Mouse (Mus musculus) cerebellum, adult 2 months (tissue): Measurements from ENCODE around the gene Olfr1199. TPM values are rescaled to one million over a fixed set of nuclear protein-coding genes. Genes with fewer than 3 reads are reported as not detected.

Source experiments
- DNase-seq, 2 experiments: peaks; one replicate each; pipeline ENCODE4 v3.0.0; 2021
- H3K27ac ChIP-seq: fragments of 200-500 bp; 2 replicates; pipeline ENCODE4 v1.5.1; 2012; ENCODE audit warnings: low read length, control low read depth, inconsistent platforms; ENCODE audit not compliant: insufficient read depth
- H3K27me3 ChIP-seq: fragments of 200-500 bp; 2 replicates; pipeline ENCODE4 v1.6.1; 2012; ENCODE audit warnings: inconsistent platforms, mild to moderate bottlenecking, low read length, moderate library complexity; ENCODE audit not compliant: control insufficient read depth, insufficient read depth
- H3K4me1 ChIP-seq: fragments of 200-500 bp; 2 replicates; pipeline ENCODE4 v1.6.1; 2011; ENCODE audit warnings: low read length; ENCODE audit not compliant: control insufficient read depth, insufficient read depth
- H3K4me3 ChIP-seq: fragments of 200-500 bp; replicated peaks from 2 replicates; pipeline ENCODE3; 2011; ENCODE audit warnings: mild to moderate bottlenecking, low read depth, low read length, control low read depth; ENCODE audit not compliant: insufficient read depth
- CTCF ChIP-seq: fragments of 200-500 bp; IDR thresholded peaks from 2 replicates; pipeline ENCODE4 v1.5.1; 2011; ENCODE audit warnings: low read depth, mild to moderate bottlenecking, control low read depth, low read length, moderate library complexity, borderline replicate concordance; ENCODE audit not compliant: insufficient read depth
- POLR2A ChIP-seq: fragments of 200-500 bp; IDR thresholded peaks from 2 replicates; pipeline ENCODE4 v1.6.1; 2011; ENCODE audit warnings: low read length, control low read depth, borderline replicate concordance; ENCODE audit not compliant: insufficient read depth
- WGBS: fragments of 180-500 bp; shearing (Covaris S2); methylation state at CpG from one replicate; pipeline ENCODE4 v1.1.7; 2018; 5-methylcytosine and 5-hydroxymethylcytosine counted together
- polyA plus RNA-seq: library from polyadenylated mRNA; depleted of rRNA; stranded (reverse); fragments of >200 nt; gene quantifications from 2 replicates; pipeline ENCODE4 v1.2.3, GENCODE M21; 2012; rRNA removed

Gene Olfr1199
- not detected in 2 replicates for polyA plus RNA-seq

DNA sequence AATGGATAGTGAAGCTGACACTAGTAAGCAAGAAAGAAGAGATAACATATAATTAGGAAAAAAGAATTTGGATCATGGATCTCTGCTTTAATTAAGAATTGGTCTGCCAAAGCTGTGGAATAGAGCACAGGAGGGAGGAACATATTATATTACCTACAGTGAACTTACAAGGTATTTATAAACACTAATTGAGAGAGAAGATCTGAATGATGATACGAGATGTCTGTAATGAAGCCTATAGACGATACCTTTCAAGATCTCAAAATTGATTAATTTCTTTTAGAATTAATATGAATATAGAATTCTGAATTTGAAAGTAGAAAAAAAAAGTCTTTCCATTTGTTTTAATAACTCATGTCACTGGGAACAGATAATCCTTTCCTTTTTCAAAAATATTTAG is at the start of gene Olfr1199:
Gene Olfr1199 (minus strand): TSS at position 101 of the 400 bp plus-strand sequence.
- Histone ChIP-seq H3K4me1 (no peaks in the 10 kb centered on the region), H3K4me3 (no peak within 1 kb of the TSS), H3K27me3 (no peaks in the 10 kb centered on the region), H3K27ac (no peak within 1 kb of the TSS)
- TF ChIP-seq CTCF (no peak), POLR2A (no peak)
- DNase-seq = no peak
- 91% methylated on average over 2 of the region's 2 CpGs for WGBS

- 56% methylated on average over 6 of the region's 6 CpGs for WGBS
- H3K4me3 ChIP-seq = no peak within 1 kb of the TSS
- H3K4me1 ChIP-seq = no peaks in the 10 kb centered on the region
- TF ChIP-seq CTCF (no peak), POLR2A (no peak)
- H3K27me3 ChIP-seq = no peaks in the 10 kb centered on the region
- DNase-seq = no peak
- H3K27ac ChIP-seq = no peak within 1 kb of the TSS
Observed at GRCm38 (mm10) chr2:88792736-88793135, 32.5 kb upstream of the Olfr1199 start, which contains the start of gene Olfr1201. Gene Olfr1201, plus strand, starts transcription at chr2:88793036.

DNA sequence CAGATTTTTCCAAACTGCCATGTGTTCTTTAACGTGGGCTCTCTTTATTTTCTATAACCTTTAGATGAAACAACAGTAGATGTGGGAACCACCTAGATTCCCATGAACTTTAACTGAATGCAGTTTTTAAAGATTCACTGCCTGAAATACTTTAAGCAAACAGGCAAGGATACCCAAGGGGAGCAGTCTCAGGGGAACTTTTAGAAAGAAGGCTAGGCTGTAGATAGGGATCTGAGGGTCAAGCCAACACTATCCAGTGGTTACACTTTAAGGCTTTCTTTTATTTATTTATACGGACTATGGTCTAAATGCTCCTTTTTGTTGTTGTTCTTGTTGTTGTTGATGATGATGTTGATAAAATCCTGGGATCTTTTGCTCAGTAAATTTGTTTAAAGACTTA is 10.1 kb upstream of the Olfr1199 start, which contains the start of gene Olfr1200:
Gene Olfr1200 (minus strand): TSS at position 101 of the 400 bp plus-strand sequence.
- no peaks in the 10 kb centered on the region for H3K27me3 ChIP-seq
- WGBS = 78% methylated on average over 2 of the region's 2 CpGs
- TF ChIP-seq POLR2A (no peak), CTCF (no peak)
- no peak for DNase-seq
- no peaks in the 10 kb centered on the region for H3K4me1 ChIP-seq
- no peak within 1 kb of the TSS for H3K4me3 ChIP-seq
- H3K27ac ChIP-seq = no peak within 1 kb of the TSS

GRCm38 (mm10) chr2:88751270-88751669 is 9.0 kb downstream of the Olfr1199 start, which contains the start of gene Olfr1198:
Gene Olfr1198, minus strand, starts transcription at chr2:88751370.
- 97% methylated on average over 2 of the region's 2 CpGs for WGBS
- DNase-seq = no peak
- TF ChIP-seq POLR2A (no peak), CTCF (no peak)
- H3K4me1 ChIP-seq = no peaks in the 10 kb centered on the region
- no peak within 1 kb of the TSS for H3K27ac ChIP-seq
- no peak within 1 kb of the TSS for H3K4me3 ChIP-seq
- no peaks in the 10 kb centered on the region for H3K27me3 ChIP-seq

GRCm38 (mm10) chr2:88743379-88743778 is 16.9 kb downstream of the Olfr1199 start:
- Histone ChIP-seq H3K4me1 (no peaks in the 10 kb centered on the region), H3K27ac (no peak overlapping the region), H3K4me3 (no peak overlapping the region), H3K27me3 (no peaks in the 10 kb centered on the region)
- WGBS = 71% methylated on average over 3 of the region's 3 CpGs
- DNase-seq = no peak
- TF ChIP-seq POLR2A (no peak), CTCF (no peak)

- no peak within 1 kb of the TSS for H3K27ac ChIP-seq
- WGBS = 89% methylated on average over 1 of the region's 1 CpGs
- no peak within 1 kb of the TSS for H3K4me3 ChIP-seq
- H3K27me3 ChIP-seq = no peaks in the 10 kb centered on the region
- DNase-seq = no peak
- TF ChIP-seq CTCF (no peak), POLR2A (no peak)
- no peaks in the 10 kb centered on the region for H3K4me1 ChIP-seq
Observed at GRCm38 (mm10) chr2:88732266-88732665, 28.0 kb downstream of the Olfr1199 start, which contains the start of gene Olfr1197. Gene Olfr1197, minus strand, starts transcription at chr2:88732366.

DNA sequence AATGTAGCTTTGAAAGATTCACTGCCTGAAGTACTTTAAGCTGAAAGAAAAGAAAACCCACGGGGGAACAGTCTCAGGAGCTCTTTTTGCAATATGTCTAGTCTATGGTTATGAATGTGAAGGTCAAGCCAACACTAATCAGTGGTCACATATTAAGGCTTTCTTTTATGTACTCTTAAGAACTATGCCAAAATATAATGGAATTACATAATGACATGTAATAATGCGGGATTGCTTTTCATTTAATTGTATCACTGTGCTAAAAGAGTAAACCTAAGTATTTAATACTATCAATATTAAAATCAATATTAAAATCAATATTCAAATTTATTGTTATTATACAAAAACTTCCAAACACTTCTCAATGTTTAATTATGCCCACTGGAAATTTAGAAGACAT is 55.8 kb downstream of the Olfr1199 start, which contains the start of gene Olfr1196:
Gene Olfr1196 (minus strand): TSS at position 101 of the 400 bp plus-strand sequence.
- Histone ChIP-seq H3K4me3 (no peak within 1 kb of the TSS), H3K4me1 (no peaks in the 10 kb centered on the region), H3K27me3 (no peaks in the 10 kb centered on the region), H3K27ac (no peak within 1 kb of the TSS)
- no peak for DNase-seq
- 84% methylated on average over 2 of the region's 2 CpGs for WGBS
- TF ChIP-seq POLR2A (no peak), CTCF (no peak)

Other genes with a start within 250 kb of the Olfr1199 start
- gene Olfr1186, start 241.9 kb downstream of the Olfr1199 start, polyA plus RNA-seq = not detected in 2 replicates
- not detected in 2 replicates for gene Olfr1188, start 203.5 kb downstream of the Olfr1199 start, polyA plus RNA-seq
- not detected in 2 replicates for gene Olfr1189, start 174.0 kb downstream of the Olfr1199 start, polyA plus RNA-seq
- not detected in 2 replicates for gene Olfr1191-ps1, start 119.9 kb downstream of the Olfr1199 start, polyA plus RNA-seq
- gene Olfr1192-ps1, start 112.0 kb downstream of the Olfr1199 start, polyA plus RNA-seq = not detected in 2 replicates
- gene Olfr1193, start 84.8 kb downstream of the Olfr1199 start, polyA plus RNA-seq = not detected in 2 replicates
- not detected in 2 replicates for gene Olfr1195, start 71.3 kb downstream of the Olfr1199 start, polyA plus RNA-seq
- not detected in 2 replicates for gene Olfr1196, start 55.9 kb downstream of the Olfr1199 start, polyA plus RNA-seq
- gene Olfr1197, start 28.1 kb downstream of the Olfr1199 start, polyA plus RNA-seq = not detected in 2 replicates
- not detected in 2 replicates for gene Olfr1198, start 9.1 kb downstream of the Olfr1199 start, polyA plus RNA-seq
- gene Olfr1200, start 10.0 kb upstream of the Olfr1199 start, polyA plus RNA-seq = not detected in 2 replicates
- not detected in 2 replicates for gene Olfr1201, start 32.6 kb upstream of the Olfr1199 start, polyA plus RNA-seq
- gene Olfr1202, start 54.0 kb upstream of the Olfr1199 start, polyA plus RNA-seq = not detected in 2 replicates
- not detected in 2 replicates for gene Olfr1205, start 69.3 kb upstream of the Olfr1199 start, polyA plus RNA-seq
- gene Olfr1204, start 88.8 kb upstream of the Olfr1199 start, polyA plus RNA-seq = not detected in 2 replicates
- not detected in 2 replicates for gene Olfr1206, start 102.8 kb upstream of the Olfr1199 start, polyA plus RNA-seq
- not detected in 2 replicates for gene Olfr1208, start 141.8 kb upstream of the Olfr1199 start, polyA plus RNA-seq
- gene Olfr1209, start 154.7 kb upstream of the Olfr1199 start, polyA plus RNA-seq = not detected in 2 replicates
- not detected in 2 replicates for gene Olfr1211, start 177.6 kb upstream of the Olfr1199 start, polyA plus RNA-seq
- gene Olfr1212, start 193.5 kb upstream of the Olfr1199 start, polyA plus RNA-seq = not detected in 2 replicates
- not detected in 2 replicates for gene Gm13762, start 219.8 kb upstream of the Olfr1199 start, polyA plus RNA-seq
- gene Olfr1214, start 232.2 kb upstream of the Olfr1199 start, polyA plus RNA-seq = not detected in 2 replicates
- not detected in 2 replicates for gene Olfr1215, start 246.5 kb upstream of the Olfr1199 start, polyA plus RNA-seq